Mouse (Mus musculus): ENCODE data around the gene Wipi2. TPM values are rescaled to one million over a fixed set of nuclear protein-coding genes. Genes with fewer than 3 reads are reported as not detected.

Wipi2 gene
- polyA plus RNA-seq, 1 experiment from 2014 or later = 40.1 TPM

DNA sequence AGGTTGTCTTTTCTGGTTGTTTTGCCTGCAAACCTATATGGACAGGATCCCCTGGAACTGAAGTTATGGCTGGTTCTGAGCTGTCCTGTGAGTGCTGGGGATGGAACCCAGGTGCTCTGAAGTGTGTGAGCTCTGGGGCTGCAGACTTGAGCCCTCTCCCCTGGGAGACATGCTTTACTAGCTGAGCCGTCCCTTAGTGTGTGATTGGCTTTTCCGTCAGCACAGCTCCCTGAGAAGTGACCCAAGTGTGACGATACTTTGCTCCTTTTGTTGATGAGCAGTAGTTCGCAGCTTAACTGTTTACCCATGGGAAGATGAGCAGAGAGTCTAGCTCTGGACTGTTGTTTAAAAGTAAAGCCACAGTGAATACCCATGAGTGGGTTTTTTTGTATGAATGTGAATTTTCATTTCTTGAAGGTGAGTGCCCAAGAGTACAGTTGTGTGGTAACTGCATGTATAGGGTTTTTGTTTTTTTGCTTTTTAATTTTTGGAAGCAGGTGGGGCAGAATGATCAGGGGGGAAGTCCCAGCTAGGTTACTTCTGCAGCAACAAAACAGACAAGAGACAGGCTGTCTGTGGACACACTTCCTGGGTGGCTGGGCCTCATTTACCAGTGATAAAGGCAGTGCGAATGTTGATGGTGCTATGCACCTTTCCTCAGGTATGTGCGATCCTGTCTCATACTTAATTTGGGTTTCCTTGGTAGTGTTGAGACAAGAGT lies 14.0 kb downstream of the Wipi2 start:
- Histone ChIP-seq H3K9ac (replicated peaks; ENCODE audit: low read depth, low read length) (no peak overlapping the region), H3K36me3 (ENCODE audit: control insufficient read depth, insufficient read depth, low read length) (peaks cover 16% of the 10 kb centered on the region), H3K4me1 (ENCODE audit: control insufficient read depth, insufficient read depth, low read length) (no peaks in the 10 kb centered on the region), H3K27ac (ENCODE audit: low read length) (no peak overlapping the region), H3K9me3 (ENCODE audit: control insufficient read depth, low read depth, low read length) (no peaks in the 10 kb centered on the region), H3K27me3 (ENCODE audit: control insufficient read depth, insufficient read depth, low read length) (no peaks in the 10 kb centered on the region), H3K4me2 (replicated peaks; ENCODE audit: low read depth, low read length) (no peak overlapping the region), H3K4me3 (ENCODE audit: low read depth, low read length) (no peak overlapping the region)
- WGBS = 82% methylated on average over 6 of the region's 6 CpGs
- no peak for ATAC-seq (ENCODE audit: insufficient number of reproducible peaks, insufficient read depth, low FRiP score, low read depth)

DNA sequence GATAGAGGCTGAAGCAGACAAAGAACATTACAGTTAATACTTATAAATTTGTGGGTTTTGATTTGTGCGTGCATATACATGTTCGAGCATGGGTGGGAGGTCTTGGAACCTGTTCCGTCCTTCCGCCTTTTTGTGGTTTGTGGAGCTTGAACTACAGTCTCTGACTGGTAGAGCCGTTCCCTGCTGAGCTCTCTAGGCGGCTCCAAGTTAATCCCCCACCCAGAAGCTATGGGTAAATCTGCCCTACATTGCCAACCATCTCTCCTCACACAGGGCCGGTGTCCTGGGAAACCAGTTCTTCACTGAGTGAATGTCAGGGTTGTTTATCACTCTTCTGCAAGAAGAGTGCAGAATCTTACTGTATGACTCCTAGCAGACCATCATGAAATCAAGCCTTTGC lies 20.7 kb downstream of the Wipi2 start:
- Histone ChIP-seq H3K36me3 (ENCODE audit: control insufficient read depth, insufficient read depth, low read length) (peaks cover 5% of the 10 kb centered on the region; the same call in 1 of the 2 replicates), H3K27me3 (ENCODE audit: control insufficient read depth, insufficient read depth, low read length) (no peaks in the 10 kb centered on the region), H3K9me3 (ENCODE audit: control insufficient read depth, low read depth, low read length) (no peaks in the 10 kb centered on the region), H3K4me2 (replicated peaks; ENCODE audit: low read depth, low read length) (no peak overlapping the region), H3K4me1 (ENCODE audit: control insufficient read depth, insufficient read depth, low read length) (peaks cover 5% of the 10 kb centered on the region; the same call in 1 of the 2 replicates), H3K9ac (replicated peaks; ENCODE audit: low read depth, low read length) (no peak overlapping the region), H3K27ac (ENCODE audit: low read length) (no peak overlapping the region), H3K4me3 (ENCODE audit: low read depth, low read length) (no peak overlapping the region)
- WGBS = 81% methylated on average over 7 of the region's 7 CpGs
- no peak for ATAC-seq (ENCODE audit: insufficient number of reproducible peaks, insufficient read depth, low FRiP score, low read depth)

DNA sequence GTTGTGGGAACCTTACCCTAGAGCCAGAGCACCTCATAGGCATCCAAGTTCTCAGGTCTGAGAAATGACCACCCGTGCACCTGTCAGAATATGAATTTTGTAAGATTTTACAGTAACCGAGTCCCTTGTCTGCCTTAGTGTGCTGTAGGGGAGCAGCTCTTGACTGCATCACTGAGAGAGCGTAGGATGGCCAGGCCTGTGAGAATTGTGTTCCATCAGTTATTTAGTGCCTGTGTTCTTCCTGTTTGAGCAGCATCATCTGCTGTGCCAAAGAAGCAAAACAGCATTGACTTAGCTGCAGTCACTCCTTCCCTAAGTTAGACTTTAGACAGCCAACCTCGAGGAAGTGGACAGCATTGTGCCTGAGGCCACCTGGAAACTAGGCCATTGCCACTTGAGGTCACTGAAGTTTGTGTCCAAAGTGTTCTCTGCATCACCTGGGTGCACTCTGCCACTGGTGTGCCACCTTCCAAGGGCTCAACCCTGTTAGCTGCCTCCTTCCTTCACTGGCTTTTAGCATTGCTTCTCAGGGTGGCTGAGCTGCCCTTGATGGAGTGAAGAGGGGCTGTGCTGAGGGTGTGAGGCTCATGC lies 22.1 kb downstream of the Wipi2 start:
- H3K27ac ChIP-seq (ENCODE audit: low read length) = no peak overlapping the region
- WGBS = 87% methylated on average over 4 of the region's 4 CpGs
- peaks cover 5% of the 10 kb centered on the region; the same call in 1 of the 2 replicates for H3K4me1 ChIP-seq (ENCODE audit: control insufficient read depth, insufficient read depth, low read length)
- H3K9ac ChIP-seq (replicated peaks; ENCODE audit: low read depth, low read length) = no peak overlapping the region
- no peak for ATAC-seq (ENCODE audit: insufficient number of reproducible peaks, insufficient read depth, low FRiP score, low read depth)
- H3K9me3 ChIP-seq (ENCODE audit: control insufficient read depth, low read depth, low read length) = no peaks in the 10 kb centered on the region
- H3K36me3 ChIP-seq (ENCODE audit: control insufficient read depth, insufficient read depth, low read length) = peaks cover 5% of the 10 kb centered on the region; the same call in 1 of the 2 replicates
- no peak overlapping the region for H3K4me3 ChIP-seq (ENCODE audit: low read depth, low read length)
- H3K27me3 ChIP-seq (ENCODE audit: control insufficient read depth, insufficient read depth, low read length) = no peaks in the 10 kb centered on the region
- H3K4me2 ChIP-seq (replicated peaks; ENCODE audit: low read depth, low read length) = no peak overlapping the region

DNA sequence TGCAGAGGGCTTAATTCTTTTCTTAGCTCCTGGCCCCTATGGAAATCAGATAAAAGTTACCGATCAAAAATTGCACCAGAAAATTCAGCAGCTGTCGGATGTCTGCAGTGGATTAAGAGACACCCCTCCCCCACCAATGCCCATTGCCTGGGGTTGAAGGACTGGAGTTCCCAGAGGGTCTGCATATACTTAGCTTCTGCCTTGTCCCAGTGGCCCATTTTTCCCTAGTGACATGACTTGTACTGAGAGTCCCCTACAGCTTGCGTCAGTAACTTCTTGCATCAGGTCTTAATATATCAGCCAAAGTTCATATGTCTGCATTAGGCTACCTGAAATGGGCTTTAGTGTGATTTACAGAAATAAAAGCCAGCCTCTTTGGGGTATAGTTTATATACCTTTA lies 22.9 kb downstream of the Wipi2 start:
- WGBS = 46% methylated on average over 3 of the region's 3 CpGs
- Histone ChIP-seq H3K9ac (replicated peaks; ENCODE audit: low read depth, low read length) (no peak overlapping the region), H3K4me2 (replicated peaks; ENCODE audit: low read depth, low read length) (no peak overlapping the region)

DNA sequence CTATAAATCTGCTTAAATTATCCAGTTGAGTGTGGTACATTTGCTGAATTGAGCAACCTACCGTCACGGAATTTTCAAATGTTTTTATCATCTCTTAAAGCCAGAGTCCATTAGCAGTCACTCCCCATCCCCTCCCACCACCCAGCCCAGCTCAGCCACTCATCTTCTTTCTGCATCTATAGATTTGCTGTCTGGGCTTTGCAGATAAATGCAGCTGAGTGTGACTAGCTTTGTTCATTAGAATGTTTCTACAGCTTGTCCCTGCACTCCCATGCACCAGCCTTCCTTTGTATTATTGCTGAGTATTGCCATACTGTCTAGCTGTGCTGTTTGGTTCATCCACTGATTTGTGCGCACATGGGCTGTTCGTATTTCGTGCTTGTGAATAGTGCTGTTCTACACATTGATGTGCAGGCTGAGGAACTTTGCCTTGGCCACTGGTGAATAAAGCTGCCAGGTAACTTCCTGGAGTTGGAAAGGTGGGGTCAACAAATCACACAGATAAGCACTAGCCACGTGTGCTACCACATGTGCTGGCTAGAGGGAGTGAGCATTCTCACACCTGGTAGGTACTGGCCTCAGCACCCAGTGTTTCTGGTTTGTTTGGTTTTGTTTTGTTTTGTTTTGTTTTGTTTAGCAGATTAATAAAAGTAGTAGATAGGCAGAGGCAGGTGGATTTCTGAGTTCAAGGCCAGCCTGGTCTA lies 23.4 kb downstream of the Wipi2 start:
- H3K27ac ChIP-seq (ENCODE audit: low read length) = no peak overlapping the region
- peaks cover 13% of the 10 kb centered on the region for H3K36me3 ChIP-seq (ENCODE audit: control insufficient read depth, insufficient read depth, low read length)
- peaks cover 5% of the 10 kb centered on the region; the same call in 1 of the 2 replicates for H3K4me1 ChIP-seq (ENCODE audit: control insufficient read depth, insufficient read depth, low read length)
- no peak overlapping the region for H3K4me3 ChIP-seq (ENCODE audit: low read depth, low read length)
- no peak overlapping the region for H3K9ac ChIP-seq (replicated peaks; ENCODE audit: low read depth, low read length)
- no peaks in the 10 kb centered on the region for H3K9me3 ChIP-seq (ENCODE audit: control insufficient read depth, low read depth, low read length)
- 58% methylated on average over 6 of the region's 6 CpGs for WGBS
- H3K27me3 ChIP-seq (ENCODE audit: control insufficient read depth, insufficient read depth, low read length) = no peaks in the 10 kb centered on the region
- no peak overlapping the region for H3K4me2 ChIP-seq (replicated peaks; ENCODE audit: low read depth, low read length)
- peak; percentile 68 for ATAC-seq (ENCODE audit: insufficient number of reproducible peaks, insufficient read depth, low FRiP score, low read depth)

More for the DNA sequence above, 22.9 kb downstream of the Wipi2 start:
- H3K27me3 ChIP-seq (ENCODE audit: control insufficient read depth, insufficient read depth, low read length) = no peaks in the 10 kb centered on the region
- peaks cover 9% of the 10 kb centered on the region for H3K36me3 ChIP-seq (ENCODE audit: control insufficient read depth, insufficient read depth, low read length)
- H3K4me1 ChIP-seq (ENCODE audit: control insufficient read depth, insufficient read depth, low read length) = peaks cover 5% of the 10 kb centered on the region; the same call in 1 of the 2 replicates
- no peak overlapping the region for H3K4me3 ChIP-seq (ENCODE audit: low read depth, low read length)
- no peak for ATAC-seq (ENCODE audit: insufficient number of reproducible peaks, insufficient read depth, low FRiP score, low read depth)
- no peak overlapping the region for H3K27ac ChIP-seq (ENCODE audit: low read length)
- H3K9me3 ChIP-seq (ENCODE audit: control insufficient read depth, low read depth, low read length) = no peaks in the 10 kb centered on the region

DNA sequence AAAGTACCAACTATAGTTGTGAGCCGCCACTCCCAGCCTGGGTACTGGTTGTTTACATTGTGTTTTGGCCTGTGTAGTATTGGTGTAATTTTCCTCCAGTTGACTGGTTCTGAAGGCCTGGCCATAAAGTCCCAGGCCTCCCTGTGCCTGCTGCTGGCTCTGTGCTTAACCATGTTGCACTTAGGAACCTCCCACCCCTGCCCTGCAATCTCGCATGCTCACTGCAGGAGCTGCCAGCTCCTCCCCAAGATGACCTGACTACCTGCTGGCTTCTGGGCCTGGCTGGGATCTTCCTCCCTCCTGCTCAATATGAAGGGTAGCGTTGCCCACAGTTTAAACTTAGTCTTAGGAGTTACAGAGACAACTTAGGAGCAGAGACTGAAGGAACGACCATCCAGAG lies 24.8 kb downstream of the Wipi2 start:
- 79% methylated on average over 4 of the region's 4 CpGs for WGBS
- H3K9ac ChIP-seq (replicated peaks; ENCODE audit: low read depth, low read length) = no peak overlapping the region

DNA sequence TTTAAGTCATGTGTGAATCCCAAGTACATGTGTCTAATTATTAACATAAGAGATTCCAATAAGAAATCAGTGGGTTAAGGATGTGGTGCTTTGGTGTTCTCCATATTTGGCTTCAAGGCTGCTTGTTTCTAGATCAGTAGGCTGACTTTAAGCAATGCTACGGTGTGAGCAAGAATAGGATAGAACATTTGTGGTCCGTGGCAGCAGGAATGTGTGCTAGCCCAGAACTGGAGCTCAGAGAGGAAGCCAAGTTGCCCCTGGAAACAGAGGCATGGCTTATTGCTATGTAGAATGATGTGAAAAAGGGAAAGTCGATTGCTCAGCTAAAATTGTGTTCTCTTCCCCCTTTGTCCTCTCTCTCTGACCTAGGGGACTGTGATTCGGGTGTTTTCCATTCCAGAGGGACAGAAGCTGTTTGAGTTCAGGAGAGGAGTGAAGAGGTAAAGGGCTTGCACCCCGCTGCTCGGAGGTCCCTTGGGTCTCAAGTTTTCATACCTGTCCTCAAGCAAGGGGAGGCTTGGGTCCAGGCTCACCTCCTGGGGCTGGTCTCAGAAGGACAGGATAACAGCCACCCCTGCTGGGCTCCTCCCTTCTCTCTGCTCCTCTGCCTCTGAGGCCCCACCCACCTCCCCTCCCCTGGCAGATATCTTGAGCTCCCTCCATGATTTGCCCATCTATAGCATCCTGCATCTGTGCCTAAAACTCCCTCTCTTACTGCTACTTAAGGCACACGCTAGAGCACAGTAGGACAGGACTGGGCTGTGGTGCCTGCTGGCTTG lies 33.3 kb downstream of the Wipi2 start:
- no peaks in the 10 kb centered on the region for H3K9me3 ChIP-seq (ENCODE audit: control insufficient read depth, low read depth, low read length)
- WGBS = 89% methylated on average over 7 of the region's 7 CpGs
- no peak for ATAC-seq (ENCODE audit: insufficient number of reproducible peaks, insufficient read depth, low FRiP score, low read depth)
- no peaks in the 10 kb centered on the region for H3K27me3 ChIP-seq (ENCODE audit: control insufficient read depth, insufficient read depth, low read length)
- H3K36me3 ChIP-seq (ENCODE audit: control insufficient read depth, insufficient read depth, low read length) = peaks cover 85% of the 10 kb centered on the region
- H3K4me1 ChIP-seq (ENCODE audit: control insufficient read depth, insufficient read depth, low read length) = no peaks in the 10 kb centered on the region
- H3K27ac ChIP-seq (ENCODE audit: low read length) = no peak overlapping the region
- H3K4me2 ChIP-seq (replicated peaks; ENCODE audit: low read depth, low read length) = no peak overlapping the region
- H3K9ac ChIP-seq (replicated peaks; ENCODE audit: low read depth, low read length) = no peak overlapping the region
- no peak overlapping the region for H3K4me3 ChIP-seq (ENCODE audit: low read depth, low read length)

More for the DNA sequence above, 24.8 kb downstream of the Wipi2 start:
- Histone ChIP-seq H3K27ac (ENCODE audit: low read length) (no peak overlapping the region), H3K4me1 (ENCODE audit: control insufficient read depth, insufficient read depth, low read length) (peaks cover 5% of the 10 kb centered on the region; the same call in 1 of the 2 replicates), H3K36me3 (ENCODE audit: control insufficient read depth, insufficient read depth, low read length) (peaks cover 20% of the 10 kb centered on the region), H3K9me3 (ENCODE audit: control insufficient read depth, low read depth, low read length) (no peaks in the 10 kb centered on the region), H3K4me3 (ENCODE audit: low read depth, low read length) (no peak overlapping the region), H3K27me3 (ENCODE audit: control insufficient read depth, insufficient read depth, low read length) (no peaks in the 10 kb centered on the region), H3K4me2 (replicated peaks; ENCODE audit: low read depth, low read length) (no peak overlapping the region)
- ATAC-seq (ENCODE audit: insufficient number of reproducible peaks, insufficient read depth, low FRiP score, low read depth) = no peak

DNA sequence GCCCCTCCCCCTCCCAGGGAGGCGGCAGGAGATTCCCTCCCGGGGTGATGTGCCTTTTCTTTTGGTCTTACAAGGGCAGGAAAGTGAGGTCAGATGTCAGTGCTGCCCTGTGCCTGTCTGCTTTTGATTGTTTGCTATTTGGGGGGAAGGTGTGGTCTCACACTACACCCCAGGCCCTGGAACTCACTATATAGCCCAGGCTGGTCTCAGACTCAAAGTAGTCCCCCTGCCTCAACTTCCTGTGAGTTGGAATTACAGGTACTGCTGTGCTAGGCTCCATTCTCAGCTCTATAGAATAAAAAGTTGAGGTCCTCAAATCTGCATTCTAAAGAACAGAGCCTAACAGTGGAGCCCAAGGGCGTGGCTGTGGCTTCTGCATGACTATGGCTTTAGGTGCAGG lies 40.4 kb downstream of the Wipi2 start:
- Histone ChIP-seq H3K4me2 (replicated peaks; ENCODE audit: low read depth, low read length) (no peak overlapping the region), H3K27me3 (ENCODE audit: control insufficient read depth, insufficient read depth, low read length) (no peaks in the 10 kb centered on the region), H3K9ac (replicated peaks; ENCODE audit: low read depth, low read length) (no peak overlapping the region), H3K27ac (ENCODE audit: low read length) (no peak overlapping the region), H3K36me3 (ENCODE audit: control insufficient read depth, insufficient read depth, low read length) (peaks cover 52% of the 10 kb centered on the region), H3K4me1 (ENCODE audit: control insufficient read depth, insufficient read depth, low read length) (no peaks in the 10 kb centered on the region), H3K9me3 (ENCODE audit: control insufficient read depth, low read depth, low read length) (no peaks in the 10 kb centered on the region), H3K4me3 (ENCODE audit: low read depth, low read length) (no peak overlapping the region)
- WGBS = 46% methylated on average over 3 of the region's 3 CpGs
- ATAC-seq (ENCODE audit: insufficient number of reproducible peaks, insufficient read depth, low FRiP score, low read depth) = no peak

Data from stomach, embryonic 14.5 days (tissue).